In genomic region chr6:94858121-94858621, GRCm38 (mm10) we compare ENCODE assay signal across 23 mouse cellular contexts.
DNase-seq lines count a peak whose midpoint lies in the region; ATAC-seq and TF ChIP-seq lines count a peak whose summit lies in the region.
"Had no signal": no experiment of that assay in that cellular context is flagged by ENCODE, and none has a peak within 500 bp of the region (broad histone marks: within the 10 kb centered on the region; RNA-seq: fewer than 3 reads in every experiment).

No protein-coding gene starts in this region.

- no peaks in the 10 kb centered on the region for H3K27me3 ChIP-seq in midbrain, embryonic 11.5 days (ENCODE audit: control insufficient read depth, insufficient read depth, low read length)
- no peaks in the 10 kb centered on the region for H3K27me3 ChIP-seq in midbrain, embryonic 10.5 days (ENCODE audit: low read depth, poor library complexity, severe bottlenecking)
- H3K27me3 ChIP-seq in C2C12 (ENCODE audit: control insufficient read depth, insufficient read depth, insufficient read length) = no peaks in the 10 kb centered on the region
- no peaks in the 10 kb centered on the region for H3K27me3 ChIP-seq in embryonic facial prominence, embryonic 14.5 days (replicated peaks; ENCODE audit: control insufficient read depth, insufficient read depth, low read length)
- H3K27me3 ChIP-seq in myocyte (ENCODE audit: control insufficient read depth, insufficient read depth, insufficient read length) = no peaks in the 10 kb centered on the region
- H3K27me3 ChIP-seq in heart, embryonic 11.5 days (ENCODE audit: control insufficient read depth, insufficient read depth, low read length) = no peaks in the 10 kb centered on the region
- H3K27me3 ChIP-seq: forebrain, embryonic 13.5 days; midbrain, embryonic 12.5 days; neural tube, embryonic 15.5 days had no signal

- no peak for TF ChIP-seq CTCF in C2C12 (IDR thresholded peaks at IDR 0.05; ENCODE audit: control insufficient read depth, insufficient read depth, insufficient read length)

- H3ac ChIP-seq in C2C12 (ENCODE audit: control insufficient read depth, insufficient read length, low read depth) (no peak overlapping the region), myocyte (ENCODE audit: control insufficient read depth, insufficient read length) (no peak overlapping the region)

- ATAC-seq in midbrain, embryonic 11.5 days (ENCODE audit: low FRiP score) = no peak
- ATAC-seq in embryonic facial prominence, embryonic 14.5 days (ENCODE audit: low read depth) = peak; percentile 60; the same call in 1 of the 2 replicates
- no peak for ATAC-seq in heart, embryonic 11.5 days (replicated peaks; ENCODE audit: insufficient number of reproducible peaks, low FRiP score, low TSS enrichment)
- ATAC-seq: forebrain, embryonic 13.5 days had no signal

- TF ChIP-seq POLR2A in myocyte (IDR thresholded peaks at IDR 0.05; ENCODE audit: insufficient read length, low read depth) = no peak

- no peaks in the 10 kb centered on the region for H3K9me3 ChIP-seq in midbrain, embryonic 11.5 days (ENCODE audit: control insufficient read depth, low read length)
- no peaks in the 10 kb centered on the region for H3K9me3 ChIP-seq in midbrain, embryonic 10.5 days (replicated peaks)
- H3K9me3 ChIP-seq in embryonic facial prominence, embryonic 14.5 days (ENCODE audit: control insufficient read depth, low read length) = no peaks in the 10 kb centered on the region
- H3K9me3 ChIP-seq in heart, embryonic 11.5 days (replicated peaks; ENCODE audit: control insufficient read depth, low read length) = no peaks in the 10 kb centered on the region
- H3K9me3 ChIP-seq: forebrain, embryonic 13.5 days; heart, embryonic 13.5 days; midbrain, embryonic 12.5 days; neural tube, embryonic 15.5 days had no signal

- H3K79me2 ChIP-seq in C2C12 (ENCODE audit: control insufficient read depth, insufficient read depth) (no peaks in the 10 kb centered on the region), myocyte (ENCODE audit: control insufficient read depth, insufficient read depth) (no peaks in the 10 kb centered on the region)

- H3K4me2 ChIP-seq in midbrain, embryonic 11.5 days = no peak overlapping the region
- H3K4me2 ChIP-seq in embryonic facial prominence, embryonic 14.5 days (ENCODE audit: low read depth, low read length) = no peak overlapping the region
- H3K4me2 ChIP-seq in myocyte (ENCODE audit: low read depth) = peak overlapping the region; percentile 37
- H3K4me2 ChIP-seq in heart, embryonic 11.5 days = no peak overlapping the region
- H3K4me2 ChIP-seq: forebrain, embryonic 13.5 days; heart, embryonic 13.5 days; midbrain, embryonic 12.5 days; neural tube, embryonic 15.5 days had no signal

- no peaks in the 10 kb centered on the region for H3K79me3 ChIP-seq in C2C12 (ENCODE audit: low read depth)

- H3K9ac ChIP-seq in midbrain, embryonic 11.5 days (ENCODE audit: low read length) = no peak overlapping the region
- no peak overlapping the region for H3K9ac ChIP-seq in embryonic facial prominence, embryonic 14.5 days (ENCODE audit: low read depth, low read length)
- H3K9ac ChIP-seq in heart, embryonic 11.5 days (ENCODE audit: low read depth, low read length) = no peak overlapping the region
- H3K9ac ChIP-seq: forebrain, embryonic 13.5 days; heart, embryonic 13.5 days; midbrain, embryonic 12.5 days; neural tube, embryonic 15.5 days had no signal

- no peak overlapping the region for H3K4me3 ChIP-seq in midbrain, embryonic 11.5 days (ENCODE audit: low read depth, low read length)
- no peak overlapping the region for H3K4me3 ChIP-seq in midbrain, embryonic 10.5 days
- H3K4me3 ChIP-seq in C2C12 (ENCODE audit: insufficient read depth, poor library complexity, severe bottlenecking) (no peak overlapping the region), myocyte (no peak overlapping the region)
- H3K4me3 ChIP-seq in embryonic facial prominence, embryonic 14.5 days (ENCODE audit: low read depth, low read length) = no peak overlapping the region
- no peak overlapping the region for H3K4me3 ChIP-seq in heart, embryonic 11.5 days (ENCODE audit: low read depth, low read length)
- H3K4me3 ChIP-seq: forebrain, embryonic 13.5 days; heart, embryonic 13.5 days; layer of hippocampus, adult 2 months; midbrain, embryonic 12.5 days; neural tube, embryonic 15.5 days had no signal

- no peaks in the 10 kb centered on the region for H3K36me3 ChIP-seq in midbrain, embryonic 11.5 days (ENCODE audit: control insufficient read depth, insufficient read depth, low read length)
- no peaks in the 10 kb centered on the region for H3K36me3 ChIP-seq in midbrain, embryonic 10.5 days
- H3K36me3 ChIP-seq in C2C12 (ENCODE audit: control insufficient read depth, insufficient read depth) (no peaks in the 10 kb centered on the region), myocyte (ENCODE audit: control insufficient read depth, insufficient read depth) (no peaks in the 10 kb centered on the region)
- H3K36me3 ChIP-seq in embryonic facial prominence, embryonic 14.5 days (ENCODE audit: control insufficient read depth, insufficient read depth, low read length) = no peaks in the 10 kb centered on the region
- no peaks in the 10 kb centered on the region for H3K36me3 ChIP-seq in heart, embryonic 11.5 days (ENCODE audit: control insufficient read depth, insufficient read depth, low read length)
- H3K36me3 ChIP-seq: heart, embryonic 13.5 days; midbrain, embryonic 12.5 days; neural tube, embryonic 15.5 days had no signal

- DNase-seq in midbrain, embryonic 11.5 days (ENCODE audit: low spot score, missing footprints) = peak; percentile 54
- DNase-seq in midbrain, embryonic 10.5 days (ENCODE audit: low spot score) = no peak
- peak; percentile 74 for DNase-seq in embryonic facial prominence, embryonic 14.5 days (ENCODE audit: low spot score)
- DNase-seq in kidney, postnatal 10 days = no peak
- no peak for DNase-seq in thymus, adult 18-20 months
- DNase-seq: adrenal gland, adult 8-10 months; cerebellum, adult 18-20 months; cerebellum, postnatal 36 days; gastrocnemius, postnatal 25 days; heart, postnatal 36 days; kidney, adult 8-10 months; lung, postnatal 14 days; retina, postnatal 1 day; right cerebral cortex, postnatal 4 days; thymus, postnatal 25 days had no signal

- H3K27ac ChIP-seq in midbrain, embryonic 11.5 days (ENCODE audit: low read depth, low read length) = no peak overlapping the region
- no peak overlapping the region for H3K27ac ChIP-seq in midbrain, embryonic 10.5 days (replicated peaks)
- peak overlapping the region; percentile 44 for H3K27ac ChIP-seq in embryonic facial prominence, embryonic 14.5 days (replicated peaks; ENCODE audit: low read depth, low read length)
- no peak overlapping the region for H3K27ac ChIP-seq in heart, embryonic 11.5 days (ENCODE audit: low read depth, low read length)
- H3K27ac ChIP-seq: forebrain, embryonic 13.5 days; heart, embryonic 13.5 days; layer of hippocampus, adult 2 months; midbrain, embryonic 12.5 days; neural tube, embryonic 15.5 days had no signal

- WGBS in midbrain, embryonic 11.5 days = 83% methylated on average over 5 of the region's 5 CpGs
- 81% methylated on average over 5 of the region's 5 CpGs for WGBS in midbrain, embryonic 10.5 days
- 46% methylated on average over 5 of the region's 5 CpGs for WGBS in embryonic facial prominence, embryonic 14.5 days
- 73% methylated on average over 5 of the region's 5 CpGs for WGBS in heart, embryonic 11.5 days (ENCODE audit: insufficient replicate concordance)

- H3K4me1 ChIP-seq in midbrain, embryonic 11.5 days (ENCODE audit: control insufficient read depth, insufficient read depth, low read length) = no peaks in the 10 kb centered on the region
- H3K4me1 ChIP-seq in midbrain, embryonic 10.5 days = no peaks in the 10 kb centered on the region
- H3K4me1 ChIP-seq in embryonic facial prominence, embryonic 14.5 days (ENCODE audit: control insufficient read depth, insufficient read depth, low read length) = peaks cover 12% of the 10 kb centered on the region; the same call in 1 of the 2 replicates
- no peaks in the 10 kb centered on the region for H3K4me1 ChIP-seq in heart, embryonic 11.5 days (ENCODE audit: control insufficient read depth, insufficient read depth, low read length)
- H3K4me1 ChIP-seq: forebrain, embryonic 13.5 days; heart, embryonic 13.5 days; midbrain, embryonic 12.5 days; neural tube, embryonic 15.5 days had no signal

TF ChIP-seq in C2C12, 6 proteins besides CTCF, POLR2A, EP300 and RAD21:
- TF ChIP-seq USF1 (IDR thresholded peaks at IDR 0.05; ENCODE audit: low read depth) (no peak), CEBPB (IDR thresholded peaks at IDR 0.05; ENCODE audit: low read depth) (no peak), MYOD1 (IDR thresholded peaks at IDR 0.05; ENCODE audit: control insufficient read depth, insufficient read length, low read depth) (peak; percentile 85)

TF ChIP-seq in myocyte, 11 proteins besides CTCF, POLR2A, EP300 and RAD21:
- TF ChIP-seq MYOD1 (IDR thresholded peaks at IDR 0.05; ENCODE audit: control insufficient read depth in 1 of 3, insufficient read length in 2 of 3, low read depth in 2 of 3) = peak in 2 of 3 experiments; percentile 28 to 75
- no peak for TF ChIP-seq MYOG (IDR thresholded peaks at IDR 0.05; ENCODE audit: control insufficient read depth in 1 of 3, insufficient read depth in 1 of 3, insufficient read length in 2 of 3, low read depth in 2 of 3)

Comparison
In these comparisons a context has a peak if more than half of its experiments do, and no peak if none do; other contexts are left out.
1. DNase-seq: peak in midbrain, embryonic 11.5 days (single experiment) and embryonic facial prominence, embryonic 14.5 days (single experiment); none in midbrain, embryonic 10.5 days (single experiment), kidney, postnatal 10 days (single experiment) and thymus, adult 18-20 months (0 of 2).